In the genomic region with DNA sequence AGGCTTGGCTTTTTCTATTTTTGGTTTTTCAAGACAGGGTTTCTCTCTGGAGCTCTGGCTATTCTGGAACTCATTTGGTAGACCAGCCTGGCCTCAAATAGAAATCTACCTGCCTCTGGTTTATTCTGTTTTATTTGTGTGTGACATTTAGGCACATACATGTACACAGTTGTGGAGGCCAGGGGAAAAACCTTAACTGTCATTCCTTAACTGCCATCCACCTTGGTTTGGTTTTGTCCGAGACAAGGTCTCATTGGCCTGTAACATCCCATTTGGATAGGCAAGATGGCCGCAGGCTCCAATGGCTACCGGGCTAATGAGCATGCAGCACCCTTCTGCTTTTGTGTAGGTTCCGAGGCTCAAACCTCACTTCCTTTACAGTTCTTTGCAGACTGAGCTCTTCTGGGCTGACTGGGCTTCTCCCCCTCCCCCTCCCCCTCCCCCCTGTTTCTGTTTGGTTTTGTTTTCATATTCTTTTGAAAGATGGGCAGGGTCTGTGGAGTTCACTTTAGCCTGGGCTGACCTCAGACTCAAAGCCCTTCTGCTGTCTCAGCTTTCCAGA, we compare ENCODE assay signal across 15 mouse cellular contexts. TPM values are rescaled to one million over a fixed set of nuclear protein-coding genes. Genes with fewer than 3 reads are reported as not detected.
DNase-seq lines count a peak whose midpoint lies in the region; ATAC-seq and TF ChIP-seq lines count a peak whose summit lies in the region.
"Had no signal": no experiment of that assay in that cellular context is flagged by ENCODE, and none has a peak within 500 bp of the region (broad histone marks: within the 10 kb centered on the region; RNA-seq: fewer than 3 reads in every experiment).

No protein-coding gene starts in this region.

- no peak for DNase-seq in lung, postnatal 10 days
- peak; percentile 92 for DNase-seq in CH12.LX (ENCODE audit: extremely low read depth)
- DNase-seq in splenic B cell, adult 2 months (ENCODE audit: low read depth, low spot score) = peak; percentile 57
- DNase-seq: thymus, postnatal 25 days had no signal

- TF ChIP-seq POLR2A in CH12.LX (IDR thresholded peaks at IDR 0.05; ENCODE audit: low read depth, low read length) = no peak; the same call in 1 of the 2 replicates

- ATAC-seq in heart, embryonic 11.5 days (replicated peaks; ENCODE audit: insufficient number of reproducible peaks, low FRiP score, low TSS enrichment) = no peak
- ATAC-seq in heart, embryonic 12.5 days (ENCODE audit: insufficient number of reproducible peaks, low FRiP score) = no peak
- ATAC-seq in lung, embryonic 15.5 days (ENCODE audit: borderline replicate concordance, extremely low read depth, low FRiP score, low TSS enrichment) = no peak
- no peak for ATAC-seq in megakaryocyte progenitor cell, adult 5-6 weeks (replicated peaks; ENCODE audit: poor library complexity)
- ATAC-seq: forebrain, embryonic 16.5 days; intestine, embryonic 16.5 days; midbrain, embryonic 15.5 days had no signal

- H3K36me3 ChIP-seq in heart, embryonic 11.5 days (ENCODE audit: control insufficient read depth, insufficient read depth, low read length) = peaks cover 15% of the 10 kb centered on the region
- peaks cover 32% of the 10 kb centered on the region for H3K36me3 ChIP-seq in heart, embryonic 12.5 days
- peaks cover 31% of the 10 kb centered on the region for H3K36me3 ChIP-seq in lung, embryonic 15.5 days
- peaks cover 29 to 32% of the 10 kb centered on the region in 2 experiments for H3K36me3 ChIP-seq in CH12.LX (replicated peaks in 1 of 2; ENCODE audit: control insufficient read depth in 1 of 2, insufficient read depth in 1 of 2, low read length in 1 of 2)
- peaks cover 9% of the 10 kb centered on the region for H3K36me3 ChIP-seq in splenic B cell, adult 2 months (ENCODE audit: control insufficient read depth, insufficient read depth, low read length, poor library complexity, severe bottlenecking)

- 0 out of 2 replicates have a peak, but pooled peaks cover 2% of the 10 kb centered on the region for H3K4me1 ChIP-seq in heart, embryonic 11.5 days (ENCODE audit: control insufficient read depth, insufficient read depth, low read length)
- peaks cover 27% of the 10 kb centered on the region for H3K4me1 ChIP-seq in heart, embryonic 12.5 days (replicated peaks)
- H3K4me1 ChIP-seq in lung, embryonic 15.5 days = peaks cover 9% of the 10 kb centered on the region
- H3K4me1 ChIP-seq in CH12.LX (ENCODE audit: control insufficient read depth in 1 of 2, insufficient read depth in 2 of 2) = peaks cover 18 to 62% of the 10 kb centered on the region in 2 experiments

- TF ChIP-seq CTCF in CH12.LX (conservative IDR thresholded peaks at IDR 0.05 in 1 of 2, IDR thresholded peaks at IDR 0.05 in 1 of 2; ENCODE audit: low read depth in 2 of 2, low read length in 2 of 2) = no peak

- dilution Hi-C loops in CH12.LX (cut with MboI; ENCODE audit: extremely low pct_ligation_motif_present, extremely low pct_unique_long_range_greater_than_20kb, low sequenced_read_pairs) = no loop called here

- no peak overlapping the region for H3K9ac ChIP-seq in heart, embryonic 11.5 days (ENCODE audit: low read depth, low read length)
- no peak overlapping the region for H3K9ac ChIP-seq in heart, embryonic 12.5 days
- no peak overlapping the region for H3K9ac ChIP-seq in lung, embryonic 15.5 days
- H3K9ac ChIP-seq in CH12.LX (ENCODE audit: insufficient read depth, low read depth) = peak overlapping the region; percentile 46
- H3K9ac ChIP-seq: heart, embryonic 13.5 days; hindbrain, embryonic 13.5 days; limb, embryonic 13.5 days; midbrain, embryonic 15.5 days; neural tube, embryonic 13.5 days had no signal

- no peak overlapping the region for H3K4me3 ChIP-seq in heart, embryonic 11.5 days (ENCODE audit: low read depth, low read length)
- no peak overlapping the region for H3K4me3 ChIP-seq in heart, embryonic 12.5 days
- no peak overlapping the region for H3K4me3 ChIP-seq in lung, embryonic 15.5 days
- no peak overlapping the region for H3K4me3 ChIP-seq in CH12.LX (replicated peaks in 1 of 3; ENCODE audit: low read depth in 2 of 3, low read length in 2 of 3, poor library complexity in 1 of 3)
- H3K4me3 ChIP-seq: heart, embryonic 13.5 days; hindbrain, embryonic 13.5 days; limb, embryonic 13.5 days; midbrain, embryonic 15.5 days; neural tube, embryonic 13.5 days had no signal

- peaks cover 4% of the 10 kb centered on the region for H3K79me2 ChIP-seq in CH12.LX (replicated peaks; ENCODE audit: control insufficient read depth, extremely low read depth, insufficient read depth, poor library complexity, severe bottlenecking)

- no peak for TF ChIP-seq RAD21 in CH12.LX (IDR thresholded peaks at IDR 0.05; ENCODE audit: low read depth, low read length)

- 0 out of 2 replicates have a peak overlapping the region, but pooled peaks have one; percentile 18 for H3K27ac ChIP-seq in heart, embryonic 11.5 days (ENCODE audit: low read depth, low read length)
- H3K27ac ChIP-seq in heart, embryonic 12.5 days (ENCODE audit: poor library complexity, severe bottlenecking) = no peak overlapping the region; the same call in 1 of the 2 replicates
- H3K27ac ChIP-seq in lung, embryonic 15.5 days = 0 out of 2 replicates have a peak overlapping the region, but pooled peaks have one; percentile 4
- peak overlapping the region; percentile 98 for H3K27ac ChIP-seq in CH12.LX (ENCODE audit: insufficient read depth, low read depth)
- H3K27ac ChIP-seq: heart, embryonic 13.5 days; hindbrain, embryonic 13.5 days; limb, embryonic 13.5 days; midbrain, embryonic 15.5 days; neural tube, embryonic 13.5 days had no signal

- H3K27me3 ChIP-seq in heart, embryonic 11.5 days (ENCODE audit: control insufficient read depth, insufficient read depth, low read length) = no peaks in the 10 kb centered on the region
- no peaks in the 10 kb centered on the region for H3K27me3 ChIP-seq in heart, embryonic 12.5 days (replicated peaks)
- H3K27me3 ChIP-seq in lung, embryonic 15.5 days = no peaks in the 10 kb centered on the region
- no peaks in the 10 kb centered on the region for H3K27me3 ChIP-seq in CH12.LX (replicated peaks)
- H3K27me3 ChIP-seq in splenic B cell, adult 2 months (ENCODE audit: control insufficient read depth, insufficient read depth, low read length, poor library complexity, severe bottlenecking) = no peaks in the 10 kb centered on the region
- H3K27me3 ChIP-seq: heart, embryonic 13.5 days; hindbrain, embryonic 13.5 days; limb, embryonic 13.5 days; midbrain, embryonic 15.5 days; neural tube, embryonic 13.5 days had no signal

- WGBS in heart, embryonic 11.5 days (ENCODE audit: insufficient replicate concordance) = 73% methylated on average over 4 of the region's 4 CpGs
- 71% methylated on average over 4 of the region's 4 CpGs for WGBS in heart, embryonic 12.5 days
- 64% methylated on average over 4 of the region's 4 CpGs for WGBS in lung, embryonic 15.5 days

- TF ChIP-seq EP300 in CH12.LX (IDR thresholded peaks at IDR 0.05; ENCODE audit: low read length) = 0 out of 2 replicates have a peak, but pooled peaks have one; percentile 29

- H3K4me2 ChIP-seq in heart, embryonic 11.5 days = no peak overlapping the region
- no peak overlapping the region for H3K4me2 ChIP-seq in heart, embryonic 12.5 days
- no peak overlapping the region for H3K4me2 ChIP-seq in lung, embryonic 15.5 days
- H3K4me2 ChIP-seq in CH12.LX (ENCODE audit: insufficient read depth, low read depth, poor library complexity, severe bottlenecking) = peak overlapping the region; percentile 67
- H3K4me2 ChIP-seq: heart, embryonic 13.5 days; hindbrain, embryonic 13.5 days; limb, embryonic 13.5 days; midbrain, embryonic 15.5 days; neural tube, embryonic 13.5 days had no signal

- no peaks in the 10 kb centered on the region for H3K9me3 ChIP-seq in heart, embryonic 11.5 days (replicated peaks; ENCODE audit: control insufficient read depth, low read length)
- no peaks in the 10 kb centered on the region for H3K9me3 ChIP-seq in heart, embryonic 12.5 days (replicated peaks)
- H3K9me3 ChIP-seq in lung, embryonic 15.5 days = no peaks in the 10 kb centered on the region
- H3K9me3 ChIP-seq in CH12.LX (replicated peaks; ENCODE audit: low read length) = no peaks in the 10 kb centered on the region
- H3K9me3 ChIP-seq: heart, embryonic 13.5 days; hindbrain, embryonic 13.5 days; limb, embryonic 13.5 days; midbrain, embryonic 15.5 days; neural tube, embryonic 13.5 days had no signal

- in situ Hi-C loops in CH12.LX (cut with MboI; ENCODE audit: low pct_ligation_motif_present, low pct_unique_long_range_greater_than_20kb, low sequenced_read_pairs) = no loop called here

RNA-seq across cellular contexts. Expression of a gene that starts 4.4 kb away (rescaled TPM):
- 9.4 and 10.9 TPM in 2 replicates for polyA plus RNA-seq in heart, embryonic 11.5 days (2014; fragmentation: Nextera tagmentation; extraction: Ambion mirVana)
- polyA plus RNA-seq in heart, embryonic 12.5 days (2016; fragmentation: Nextera tagmentation; extraction: Ambion mirVana) = 15.3 and 17.5 TPM in 2 replicates
- 12.7 and 15.6 TPM in 2 replicates for polyA plus RNA-seq in lung, embryonic 15.5 days (2015; fragmentation: Nextera tagmentation; extraction: Ambion mirVana)
- total RNA-seq in CH12.LX (2012; rRNA removed) (64.3 and 80.0 TPM in 2 replicates), CH12.LX (2014; rRNA removed) (39.0 and 40.6 TPM in 2 replicates)
- 45.1 and 49.6 TPM in 2 replicates for polyA plus RNA-seq in CH12.LX (2012; ENCODE audit: insufficient read length, low read depth)
- 12.0 and 12.5 TPM in 2 replicates for total RNA-seq in megakaryocyte progenitor cell, adult 5-6 weeks (2015)
- total RNA-seq in megakaryocyte progenitor cell, adult 5-6 weeks (2017) = 16.7 and 17.9 TPM in 2 replicates

RNA-seq across cellular contexts. Expression of a gene that starts 14.4 kb away (rescaled TPM):
- polyA plus RNA-seq in heart, embryonic 11.5 days (2014; fragmentation: Nextera tagmentation; extraction: Ambion mirVana) = 254 and 266 TPM in 2 replicates
- polyA plus RNA-seq in heart, embryonic 12.5 days (2016; fragmentation: Nextera tagmentation; extraction: Ambion mirVana) = 232 and 241 TPM in 2 replicates
- polyA plus RNA-seq in lung, embryonic 15.5 days (2015; fragmentation: Nextera tagmentation; extraction: Ambion mirVana) = 316 and 319 TPM in 2 replicates
- total RNA-seq in CH12.LX (2012; rRNA removed) = 227 and 230 TPM in 2 replicates
- total RNA-seq in CH12.LX (2014; rRNA removed) = 84.1 and 87.2 TPM in 2 replicates
- 447 and 532 TPM in 2 replicates for polyA plus RNA-seq in CH12.LX (2012; ENCODE audit: insufficient read length, low read depth)
- total RNA-seq in megakaryocyte progenitor cell, adult 5-6 weeks (2015) = 69.7 and 72.1 TPM in 2 replicates
- total RNA-seq in megakaryocyte progenitor cell, adult 5-6 weeks (2017) = 283 and 351 TPM in 2 replicates

RNA-seq across cellular contexts. Expression of a gene that starts 30.1 kb away (rescaled TPM):
- 7.6 and 8.3 TPM in 2 replicates for polyA plus RNA-seq in heart, embryonic 11.5 days (2014; fragmentation: Nextera tagmentation; extraction: Ambion mirVana)
- 10.1 and 10.2 TPM in 2 replicates for polyA plus RNA-seq in heart, embryonic 12.5 days (2016; fragmentation: Nextera tagmentation; extraction: Ambion mirVana)
- 8.6 and 9.3 TPM in 2 replicates for polyA plus RNA-seq in lung, embryonic 15.5 days (2015; fragmentation: Nextera tagmentation; extraction: Ambion mirVana)
- total RNA-seq in CH12.LX (2012; rRNA removed) (4.1 and 4.8 TPM in 2 replicates), CH12.LX (2014; rRNA removed) (1.2 and 1.7 TPM in 2 replicates)
- polyA plus RNA-seq in CH12.LX (2012; ENCODE audit: insufficient read length, low read depth) = 7.2 and 7.6 TPM in 2 replicates
- 11.8 and 15.2 TPM in 2 replicates for total RNA-seq in megakaryocyte progenitor cell, adult 5-6 weeks (2015)
- 4.0 and 5.0 TPM in 2 replicates for total RNA-seq in megakaryocyte progenitor cell, adult 5-6 weeks (2017)

RNA-seq across cellular contexts. Expression of a gene that starts 43.6 kb away (rescaled TPM):
- 53.6 and 57.8 TPM in 2 replicates for polyA plus RNA-seq in heart, embryonic 11.5 days (2014; fragmentation: Nextera tagmentation; extraction: Ambion mirVana)
- polyA plus RNA-seq in heart, embryonic 12.5 days (2016; fragmentation: Nextera tagmentation; extraction: Ambion mirVana) = 62.9 and 67.7 TPM in 2 replicates
- 62.0 and 65.4 TPM in 2 replicates for polyA plus RNA-seq in lung, embryonic 15.5 days (2015; fragmentation: Nextera tagmentation; extraction: Ambion mirVana)
- total RNA-seq in CH12.LX (2012; rRNA removed) = 30.8 and 31.3 TPM in 2 replicates
- total RNA-seq in CH12.LX (2014; rRNA removed) = 16.0 and 18.9 TPM in 2 replicates
- 77.9 and 101 TPM in 2 replicates for polyA plus RNA-seq in CH12.LX (2012; ENCODE audit: insufficient read length, low read depth)
- 48.4 and 60.3 TPM in 2 replicates for total RNA-seq in megakaryocyte progenitor cell, adult 5-6 weeks (2015)
- total RNA-seq in megakaryocyte progenitor cell, adult 5-6 weeks (2017) = 28.4 and 30.0 TPM in 2 replicates

RNA-seq across cellular contexts. Expression of a gene that starts 43.6 kb away (rescaled TPM):
- 1.2 and 1.9 TPM in 2 replicates for polyA plus RNA-seq in heart, embryonic 11.5 days (2014; fragmentation: Nextera tagmentation; extraction: Ambion mirVana)
- polyA plus RNA-seq in heart, embryonic 12.5 days (2016; fragmentation: Nextera tagmentation; extraction: Ambion mirVana) = 1.8 and 2.0 TPM in 2 replicates
- polyA plus RNA-seq in lung, embryonic 15.5 days (2015; fragmentation: Nextera tagmentation; extraction: Ambion mirVana) = 2.4 and 2.5 TPM in 2 replicates
- total RNA-seq in CH12.LX (2012; rRNA removed) (20.6 and 30.5 TPM in 2 replicates), CH12.LX (2014; rRNA removed) (0.26 and 1.1 TPM in 2 replicates)
- 7.1 and 9.8 TPM in 2 replicates for polyA plus RNA-seq in CH12.LX (2012; ENCODE audit: insufficient read length, low read depth)
- total RNA-seq in megakaryocyte progenitor cell, adult 5-6 weeks (2015) = 64.5 and 66.7 TPM in 2 replicates
- total RNA-seq in megakaryocyte progenitor cell, adult 5-6 weeks (2017) = 4.0 and 4.5 TPM in 2 replicates
